8 mouse cellular contexts compared by ENCODE assay signal in the genomic region with DNA sequence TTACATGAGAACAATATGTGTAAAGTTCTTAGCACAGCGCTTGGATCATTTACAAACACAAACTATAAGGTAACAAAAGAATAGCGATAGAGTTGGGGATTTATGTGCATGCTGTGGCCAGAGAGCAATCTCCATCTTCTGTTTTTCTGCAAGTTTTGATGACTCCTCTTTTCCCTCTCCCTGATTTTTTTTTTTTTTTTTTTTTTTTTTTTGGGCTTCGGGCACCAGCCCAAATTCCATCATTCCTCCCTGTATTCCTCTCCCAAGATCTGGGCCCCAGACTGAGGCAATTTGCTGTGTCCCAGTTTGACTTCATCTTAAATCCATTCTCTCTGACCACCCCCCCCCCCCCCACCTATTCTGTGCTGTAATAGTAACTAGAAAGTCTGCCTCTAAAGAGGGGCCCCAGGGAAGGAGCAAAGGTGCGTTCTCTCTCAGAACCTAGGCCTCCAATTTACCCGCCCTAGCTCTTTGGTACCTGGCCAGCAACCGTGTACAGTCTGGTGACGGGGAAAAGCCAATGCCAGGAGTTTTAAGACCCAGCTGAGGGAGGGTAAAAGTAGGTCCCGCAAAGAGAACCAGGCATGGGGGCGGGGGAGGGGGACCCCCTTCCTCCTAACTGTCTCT. TPM values are rescaled to one million over a fixed set of nuclear protein-coding genes. Genes with fewer than 3 reads are reported as not detected.
DNase-seq lines count a peak whose midpoint lies in the region; ATAC-seq and TF ChIP-seq lines count a peak whose summit lies in the region.

No protein-coding gene starts in this region.

- H3K4me1 ChIP-seq in lung, embryonic 15.5 days: peaks cover 40% of the 10 kb centered on the region
- peaks cover 42% of the 10 kb centered on the region for H3K4me1 ChIP-seq in embryonic facial prominence, embryonic 15.5 days
- H3K4me1 ChIP-seq in limb, embryonic 10.5 days: peaks cover 71% of the 10 kb centered on the region
- H3K4me1 ChIP-seq in olfactory bulb, adult 2 months (ENCODE audit: control insufficient read depth, insufficient read depth, low read length): peaks cover 35% of the 10 kb centered on the region

- no peaks in the 10 kb centered on the region for H3K9me3 ChIP-seq in lung, embryonic 15.5 days
- no peaks in the 10 kb centered on the region for H3K9me3 ChIP-seq in embryonic facial prominence, embryonic 15.5 days (replicated peaks)
- no peaks in the 10 kb centered on the region for H3K9me3 ChIP-seq in limb, embryonic 10.5 days (replicated peaks)

- 5% methylated on average over 9 of the region's 9 CpGs for WGBS in lung, embryonic 15.5 days
- 6% methylated on average over 9 of the region's 9 CpGs for WGBS in embryonic facial prominence, embryonic 15.5 days
- 16% methylated on average over 9 of the region's 9 CpGs for WGBS in limb, embryonic 10.5 days
- 3% methylated on average over 9 of the region's 9 CpGs for WGBS in olfactory bulb, adult 2 months

- peak overlapping the region; percentile 98 for H3K27ac ChIP-seq in lung, embryonic 15.5 days
- H3K27ac ChIP-seq in embryonic facial prominence, embryonic 15.5 days (replicated peaks): peak overlapping the region; percentile 97
- peak overlapping the region; percentile 74 for H3K27ac ChIP-seq in limb, embryonic 10.5 days
- H3K27ac ChIP-seq in olfactory bulb, adult 2 months (ENCODE audit: insufficient read depth, low read depth, low read length): peak overlapping the region; percentile 99

- DNase-seq in lung, postnatal 10 days: no peak
- no peak for DNase-seq in limb, embryonic 10.5 days (ENCODE audit: low spot score)
- no peak for DNase-seq in gastrocnemius, postnatal 10 days
- DNase-seq in right cerebral cortex, postnatal 36 days (ENCODE audit: low spot score in 2 of 2): no peak
- DNase-seq in adrenal gland, adult 8-10 months: no peak

- peaks cover 25% of the 10 kb centered on the region for H3K36me3 ChIP-seq in lung, embryonic 15.5 days
- peaks cover 24% of the 10 kb centered on the region for H3K36me3 ChIP-seq in embryonic facial prominence, embryonic 15.5 days
- peaks cover 22% of the 10 kb centered on the region for H3K36me3 ChIP-seq in limb, embryonic 10.5 days

- H3K4me3 ChIP-seq in lung, embryonic 15.5 days: peak overlapping the region; percentile 69
- H3K4me3 ChIP-seq in embryonic facial prominence, embryonic 15.5 days (replicated peaks): peak overlapping the region; percentile 60
- peak overlapping the region; percentile 65 for H3K4me3 ChIP-seq in limb, embryonic 10.5 days
- peak overlapping the region; percentile 46 for H3K4me3 ChIP-seq in olfactory bulb, adult 2 months (ENCODE audit: insufficient read depth, low read depth, low read length)

- H3K9ac ChIP-seq in lung, embryonic 15.5 days: peak overlapping the region; percentile 84
- peak overlapping the region; percentile 59 for H3K9ac ChIP-seq in embryonic facial prominence, embryonic 15.5 days

- no peak for TF ChIP-seq CTCF in olfactory bulb, adult 2 months (IDR thresholded peaks at IDR 0.05; ENCODE audit: insufficient read depth, low read depth, low read length)

- no peak for ATAC-seq in lung, embryonic 15.5 days (ENCODE audit: borderline replicate concordance, extremely low read depth, low FRiP score, low TSS enrichment)
- ATAC-seq in embryonic facial prominence, embryonic 15.5 days (ENCODE audit: insufficient number of reproducible peaks, low FRiP score, low TSS enrichment, low read depth): no peak

- H3K27me3 ChIP-seq in lung, embryonic 15.5 days: no peaks in the 10 kb centered on the region
- H3K27me3 ChIP-seq in embryonic facial prominence, embryonic 15.5 days: no peaks in the 10 kb centered on the region
- no peaks in the 10 kb centered on the region for H3K27me3 ChIP-seq in limb, embryonic 10.5 days (ENCODE audit: low read depth, poor library complexity, severe bottlenecking)

- H3K4me2 ChIP-seq in lung, embryonic 15.5 days: peak overlapping the region; percentile 92
- peak overlapping the region; percentile 68 for H3K4me2 ChIP-seq in embryonic facial prominence, embryonic 15.5 days (replicated peaks)

- TF ChIP-seq POLR2A in olfactory bulb, adult 2 months (IDR thresholded peaks at IDR 0.05; ENCODE audit: insufficient read depth, low read depth, low read length): no peak

RNA-seq across cellular contexts. Expression of a gene that starts 1.5 kb away (rescaled TPM):
- polyA plus RNA-seq in lung, embryonic 15.5 days (2015; fragmentation: Nextera tagmentation; extraction: Ambion mirVana): 21.7 and 24.0 TPM in 2 replicates
- polyA plus RNA-seq in embryonic facial prominence, embryonic 15.5 days (2015; fragmentation: Nextera tagmentation; extraction: Ambion mirVana): 29.6 and 34.4 TPM in 2 replicates
- 10.3 and 10.8 TPM in 2 replicates for polyA plus RNA-seq in limb, embryonic 10.5 days (2016; fragmentation: Nextera tagmentation; extraction: Ambion mirVana)
- not detected in 2 replicates for polyA plus RNA-seq in olfactory bulb, adult 2 months (2012; ENCODE audit: insufficient read depth, insufficient read length, low replicate concordance, missing spikeins)
- 10 to 100 TPM; 17.5 to 78.6 TPM for total RNA-seq in gastrocnemius, postnatal 10 days (2021)
- total RNA-seq in adrenal gland, adult 8-10 months (2022): 100 to 1,000 TPM in 1 of 4 experiments, 10 to 100 TPM in 3; 30.0 to 119 (median 51.6) TPM

RNA-seq across cellular contexts. Expression of a gene that starts 8.2 kb away (rescaled TPM):
- 61.6 and 66.6 TPM in 2 replicates for polyA plus RNA-seq in lung, embryonic 15.5 days (2015; fragmentation: Nextera tagmentation; extraction: Ambion mirVana)
- polyA plus RNA-seq in embryonic facial prominence, embryonic 15.5 days (2015; fragmentation: Nextera tagmentation; extraction: Ambion mirVana): 111 and 149 TPM in 2 replicates
- 51.1 and 72.1 TPM in 2 replicates for polyA plus RNA-seq in limb, embryonic 10.5 days (2016; fragmentation: Nextera tagmentation; extraction: Ambion mirVana)
- 348 and 768 TPM in 2 replicates for polyA plus RNA-seq in olfactory bulb, adult 2 months (2012; ENCODE audit: insufficient read depth, insufficient read length, low replicate concordance, missing spikeins)
- total RNA-seq in gastrocnemius, postnatal 10 days (2021): 10 to 100 TPM; 52.4 to 55.8 TPM
- 100 to 1,000 TPM; 118 to 221 (median 178) TPM for total RNA-seq in adrenal gland, adult 8-10 months (2022)

RNA-seq across cellular contexts. Expression of a gene that starts 23.7 kb away (rescaled TPM):
- polyA plus RNA-seq in lung, embryonic 15.5 days (2015; fragmentation: Nextera tagmentation; extraction: Ambion mirVana): 0.52 and 0.60 TPM in 2 replicates
- 0.55 and 0.64 TPM in 2 replicates for polyA plus RNA-seq in embryonic facial prominence, embryonic 15.5 days (2015; fragmentation: Nextera tagmentation; extraction: Ambion mirVana)
- polyA plus RNA-seq in limb, embryonic 10.5 days (2016; fragmentation: Nextera tagmentation; extraction: Ambion mirVana): 0.53 and 0.90 TPM in 2 replicates
- not detected in 2 replicates for polyA plus RNA-seq in olfactory bulb, adult 2 months (2012; ENCODE audit: insufficient read depth, insufficient read length, low replicate concordance, missing spikeins)
- total RNA-seq in gastrocnemius, postnatal 10 days (2021): not detected
- under 1 TPM in 2 of 4 experiments, not detected in 2; 0.18 to 0.22 TPM for total RNA-seq in adrenal gland, adult 8-10 months (2022)

RNA-seq across cellular contexts. Expression of a gene that starts 25.9 kb away (rescaled TPM):
- polyA plus RNA-seq in lung, embryonic 15.5 days (2015; fragmentation: Nextera tagmentation; extraction: Ambion mirVana): 69.3 and 71.1 TPM in 2 replicates
- polyA plus RNA-seq in embryonic facial prominence, embryonic 15.5 days (2015; fragmentation: Nextera tagmentation; extraction: Ambion mirVana): 102 and 137 TPM in 2 replicates
- 35.8 and 38.6 TPM in 2 replicates for polyA plus RNA-seq in limb, embryonic 10.5 days (2016; fragmentation: Nextera tagmentation; extraction: Ambion mirVana)
- polyA plus RNA-seq in olfactory bulb, adult 2 months (2012; ENCODE audit: insufficient read depth, insufficient read length, low replicate concordance, missing spikeins): not detected in 2 replicates
- total RNA-seq in gastrocnemius, postnatal 10 days (2021): 1 to 10 TPM; 4.3 to 5.2 TPM
- 10 to 100 TPM; 13.1 to 28.3 (median 19.4) TPM for total RNA-seq in adrenal gland, adult 8-10 months (2022)

RNA-seq across cellular contexts. Expression of a gene that starts 25.9 kb away (rescaled TPM):
- 0.36 and 0.57 TPM in 2 replicates for polyA plus RNA-seq in lung, embryonic 15.5 days (2015; fragmentation: Nextera tagmentation; extraction: Ambion mirVana)
- 0.35 and 0.51 TPM in 2 replicates for polyA plus RNA-seq in embryonic facial prominence, embryonic 15.5 days (2015; fragmentation: Nextera tagmentation; extraction: Ambion mirVana)
- 0.15 and 0.29 TPM in 2 replicates for polyA plus RNA-seq in limb, embryonic 10.5 days (2016; fragmentation: Nextera tagmentation; extraction: Ambion mirVana)
- not detected in 2 replicates for polyA plus RNA-seq in olfactory bulb, adult 2 months (2012; ENCODE audit: insufficient read depth, insufficient read length, low replicate concordance, missing spikeins)
- under 1 TPM; 0.27 to 0.49 TPM for total RNA-seq in gastrocnemius, postnatal 10 days (2021)
- total RNA-seq in adrenal gland, adult 8-10 months (2022): under 1 TPM; 0.26 to 0.95 (median 0.84) TPM
